Mouse (Mus musculus) adrenal gland (tissue): ENCODE results near the gene Rrnad1.

Experiments
- intact Hi-C: fragments of 180-260 bp; cut with DNase I; formaldehyde crosslinking; loops from one replicate; pipeline ENCODE4 v1.15.1; 2025

Gene Rrnad1

GRCm38 (mm10) chr3:87886004-87886365 lies 44.5 kb downstream of the Rrnad1 start:
- intact Hi-C loops = no loop called here

DNA sequence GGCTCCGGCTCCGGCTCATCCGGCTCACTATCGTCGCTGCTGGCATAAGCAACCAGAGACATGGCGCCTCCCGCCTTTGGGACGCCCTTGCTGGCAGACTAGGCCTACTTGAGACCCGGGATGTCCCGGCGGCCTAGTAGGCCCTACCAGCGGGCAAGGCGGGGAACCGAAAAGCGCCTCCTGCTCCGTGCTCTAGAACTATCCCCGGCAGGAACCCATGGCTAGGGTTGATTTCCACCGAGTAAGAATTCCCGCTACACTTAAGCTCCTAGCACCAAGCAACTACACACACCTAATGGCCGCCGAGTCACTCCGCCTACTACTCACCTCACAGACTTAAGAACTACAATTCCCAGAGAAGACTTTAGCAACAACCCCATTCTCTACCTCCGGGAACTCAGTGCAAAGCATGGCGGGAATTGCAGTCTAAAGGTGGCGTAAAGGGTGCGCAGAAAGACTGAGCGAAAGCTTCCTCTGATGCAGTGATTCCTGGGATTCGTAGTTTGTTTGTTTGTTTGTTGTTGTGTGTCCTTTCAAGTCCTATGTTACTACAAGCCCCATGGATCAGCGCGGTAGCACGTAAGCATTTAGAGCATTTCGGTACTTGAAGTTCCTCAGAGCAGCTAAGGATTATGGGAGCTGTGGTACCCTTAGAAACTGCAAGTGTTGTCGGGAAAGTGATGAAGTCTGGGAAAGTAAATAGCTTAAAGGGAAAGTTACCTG lies 45.1 kb downstream of the Rrnad1 start, which contains the start of gene Prcc:
TSS of gene Prcc (minus strand) at position 328 of the 723 bp plus-strand sequence.
- intact Hi-C loops = no loop called here

- intact Hi-C loops = no loop called here
Measured at GRCm38 (mm10) chr3:87884708-87885251, 45.7 kb downstream of the Rrnad1 start.

DNA sequence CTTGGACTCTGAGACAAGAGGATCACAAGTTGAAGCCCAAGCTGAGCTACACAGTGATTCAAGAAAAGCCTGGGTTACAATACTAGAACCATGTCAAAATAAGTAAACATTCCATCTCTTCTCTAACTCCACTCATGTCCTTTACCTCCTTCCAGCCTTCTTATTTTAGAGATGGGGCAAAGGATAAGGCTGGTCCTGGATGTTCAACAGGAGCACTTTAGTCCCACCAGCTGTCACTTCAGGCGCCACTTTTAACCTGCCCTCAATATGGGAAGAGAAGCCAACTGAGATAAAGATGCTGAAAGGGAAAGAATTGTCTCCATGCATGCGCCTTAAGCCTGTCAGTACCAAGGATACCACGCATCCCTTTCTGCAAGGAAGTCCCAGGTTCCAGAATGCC lies 46.2 kb downstream of the Rrnad1 start:
- intact Hi-C loops = no loop called here

DNA sequence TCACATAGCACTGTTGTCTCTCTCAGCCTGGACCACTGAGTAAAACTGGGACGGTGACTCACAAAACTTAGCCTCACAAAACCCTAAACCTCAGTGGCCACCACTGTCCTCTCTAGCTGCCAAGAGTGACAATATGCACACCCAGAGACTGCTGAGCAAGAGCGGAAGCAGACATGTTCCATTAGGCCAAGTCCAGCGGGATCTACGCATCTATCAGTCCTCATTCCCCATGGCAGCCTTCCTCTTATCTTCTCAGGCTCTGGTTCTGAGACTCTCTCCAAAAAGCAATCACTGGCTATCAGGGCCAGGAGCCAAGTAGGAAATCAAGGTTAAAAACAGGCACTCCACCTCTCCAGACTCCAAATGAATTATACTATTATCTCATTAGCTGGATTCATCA lies 52.8 kb downstream of the Rrnad1 start:
- intact Hi-C loops = no loop called here
